Mouse (Mus musculus) 3134 (cell line): Measurements from ENCODE around the gene Fktn.
A peak's percentile ranks its signal among the peaks of the same experiment; 100 is the strongest.
"Not testable (repeated sequence)": the region's sequence is repeated elsewhere in the genome, so short reads cannot be mapped to it uniquely, and the experiment has no call there.

Experiments used
- DNase-seq: peaks from one replicate; pipeline ENCODE4 v3.0.0-alpha.2; 2011; ENCODE audit warnings: low spot score; ENCODE audit not compliant: insufficient read length; ENCODE audit errors: extremely low read depth

The Fktn gene

DNA sequence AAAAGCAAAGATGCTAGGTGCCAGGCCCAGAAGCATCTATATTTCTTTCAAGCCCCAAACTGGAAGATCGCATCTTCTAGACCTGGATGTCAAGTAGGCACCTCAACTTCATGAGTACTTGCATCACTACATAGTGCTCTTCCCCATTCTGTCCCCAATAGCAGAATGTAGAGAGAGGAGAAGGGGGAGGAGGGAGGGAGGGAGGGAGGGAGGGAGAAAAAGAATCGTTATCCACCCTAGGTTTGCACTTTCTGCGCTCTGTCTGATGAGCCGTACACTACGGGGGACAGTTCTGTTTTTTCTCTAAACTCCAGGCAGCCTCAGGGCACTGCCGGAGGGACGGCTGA lies at the start of gene Fktn:
Fktn (plus strand) TSS at position 295 of the 347 bp plus-strand sequence.
- DNase-seq, result no peak

DNA sequence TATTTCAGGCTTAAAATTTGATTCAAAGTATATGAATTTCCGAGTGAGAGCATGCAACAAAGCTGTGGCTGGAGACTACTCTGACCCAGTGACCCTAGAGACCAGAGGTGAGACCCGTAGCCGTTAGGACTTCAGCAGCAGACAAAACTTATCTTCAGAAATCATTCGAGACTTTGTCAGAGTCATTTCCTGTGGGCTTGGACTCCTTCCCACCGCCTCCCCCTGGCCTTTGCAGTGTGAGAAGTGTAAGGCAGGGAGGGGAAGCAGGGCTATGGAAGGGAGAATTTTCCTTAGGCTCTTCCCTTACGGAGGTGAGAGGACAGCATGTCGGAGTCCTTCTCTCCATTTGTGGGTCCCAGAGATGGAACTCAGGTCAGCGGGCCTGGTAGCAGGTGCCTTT lies 31.7 kb upstream of the Fktn start:
- DNase-seq, result no peak

DNA sequence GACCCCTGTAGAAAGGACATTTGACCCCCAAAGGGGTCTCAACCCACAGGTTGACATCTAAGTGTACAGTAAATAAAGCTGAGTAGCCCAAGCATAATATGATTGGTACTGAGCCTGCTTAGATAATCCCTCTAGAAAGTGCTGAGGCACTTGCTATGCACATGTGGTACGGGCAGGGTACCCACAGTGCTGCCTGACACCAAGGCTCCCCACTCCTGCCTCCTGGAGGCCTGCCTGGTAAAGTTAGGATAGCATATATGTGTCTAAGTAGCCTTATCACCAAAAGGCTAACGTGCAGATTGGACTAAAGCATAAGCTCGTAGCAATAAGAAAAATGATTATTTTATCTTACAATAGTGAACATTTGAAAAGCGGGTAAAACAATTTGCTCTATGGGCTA lies 24.8 kb upstream of the Fktn start:
- no peak for DNase-seq

DNA sequence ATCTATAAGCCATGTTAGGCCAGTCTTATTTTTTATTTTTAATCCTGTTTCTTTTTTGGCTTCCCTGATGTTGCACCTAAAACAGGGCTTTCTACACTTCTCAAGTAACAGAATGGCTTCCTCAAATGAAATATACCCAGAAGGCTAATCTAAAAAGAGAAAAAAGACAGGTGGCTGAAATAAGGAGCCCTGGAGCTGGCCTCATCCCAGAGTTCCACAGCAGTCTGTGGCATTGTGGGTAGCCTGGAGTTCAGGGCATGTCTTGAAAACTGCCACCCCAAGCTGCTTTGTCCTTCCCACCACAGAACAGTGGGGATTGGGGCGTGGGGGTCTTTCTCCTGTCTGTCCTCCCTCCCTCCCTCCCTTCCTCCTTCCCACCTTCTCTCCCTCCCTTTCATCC lies 22.4 kb upstream of the Fktn start:
- no peak for DNase-seq

DNA sequence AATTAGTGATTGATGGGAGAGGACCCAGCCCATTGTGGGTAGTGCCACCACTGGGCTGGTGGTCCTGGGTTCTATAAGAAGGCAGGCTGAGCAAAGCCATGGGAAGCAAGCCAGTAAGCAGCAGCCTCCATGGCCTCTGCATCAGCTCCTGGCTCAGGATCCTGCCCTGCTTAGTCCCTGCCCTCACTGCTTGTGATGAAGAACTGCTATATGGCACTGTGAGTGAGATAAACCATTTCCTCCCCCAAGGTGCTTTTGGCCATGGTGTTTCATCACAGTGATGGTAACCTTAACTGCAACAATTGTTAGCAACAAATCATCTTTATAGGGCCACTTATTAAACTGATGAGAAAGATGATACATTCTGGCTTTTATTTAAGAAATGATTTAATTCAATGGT lies 4.6 kb upstream of the Fktn start:
- DNase-seq, result not testable (repeated sequence)

DNA sequence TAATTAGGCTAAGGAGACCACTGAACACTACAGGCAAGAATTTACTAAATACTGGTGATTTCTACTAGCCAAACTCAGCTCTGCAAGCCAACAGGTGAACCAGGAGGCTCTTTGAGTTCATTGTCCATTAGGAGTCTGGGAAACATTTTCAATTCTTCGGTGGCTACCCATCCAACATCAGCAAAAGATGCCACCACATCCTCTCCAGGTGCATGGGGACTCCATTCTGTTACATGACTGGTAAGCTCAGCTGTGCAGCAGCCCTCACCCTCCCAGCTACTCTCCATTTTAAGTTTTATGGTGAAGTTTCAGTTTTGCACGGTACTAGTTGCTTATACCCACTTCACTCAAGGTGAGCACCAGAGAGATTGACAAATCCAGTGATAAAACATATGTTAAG lies 3.8 kb upstream of the Fktn start:
- no peak for DNase-seq

DNA sequence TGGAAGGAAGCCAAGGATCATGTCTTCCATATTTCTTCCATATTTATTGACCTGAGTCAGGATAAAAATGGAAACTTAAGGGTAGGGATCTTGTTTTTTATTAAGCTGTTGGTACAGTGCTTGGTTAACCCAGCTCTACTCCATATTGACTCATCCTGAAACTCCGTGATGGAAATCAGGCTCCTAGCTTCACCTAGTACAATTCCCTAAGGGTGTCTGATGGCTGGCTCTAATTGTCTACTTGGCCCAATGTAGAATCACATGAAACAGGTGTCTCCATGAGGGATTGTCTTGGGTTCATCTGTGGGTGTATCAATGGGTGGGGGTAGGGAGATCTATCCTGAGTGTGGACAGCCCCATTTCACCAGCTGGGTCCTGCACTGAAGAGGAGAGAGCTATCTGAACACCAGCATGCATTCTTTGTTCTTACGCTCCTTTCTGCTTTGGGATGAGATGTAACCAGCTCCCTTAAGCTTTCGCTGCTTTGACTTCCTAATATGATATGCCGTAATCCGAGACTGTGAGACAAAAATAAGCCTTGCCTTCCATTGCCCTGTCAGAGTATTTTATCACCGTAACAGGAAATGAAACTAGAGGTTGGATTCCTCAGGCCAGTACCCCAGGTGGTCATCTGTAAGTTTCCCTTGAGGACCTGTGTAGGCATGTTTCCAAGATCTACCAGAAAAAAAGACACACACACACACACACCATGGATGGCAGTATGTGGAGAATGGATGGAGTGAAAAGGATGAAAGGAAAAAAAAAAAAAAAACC lies 3.1 kb upstream of the Fktn start:
- no peak for DNase-seq

DNA sequence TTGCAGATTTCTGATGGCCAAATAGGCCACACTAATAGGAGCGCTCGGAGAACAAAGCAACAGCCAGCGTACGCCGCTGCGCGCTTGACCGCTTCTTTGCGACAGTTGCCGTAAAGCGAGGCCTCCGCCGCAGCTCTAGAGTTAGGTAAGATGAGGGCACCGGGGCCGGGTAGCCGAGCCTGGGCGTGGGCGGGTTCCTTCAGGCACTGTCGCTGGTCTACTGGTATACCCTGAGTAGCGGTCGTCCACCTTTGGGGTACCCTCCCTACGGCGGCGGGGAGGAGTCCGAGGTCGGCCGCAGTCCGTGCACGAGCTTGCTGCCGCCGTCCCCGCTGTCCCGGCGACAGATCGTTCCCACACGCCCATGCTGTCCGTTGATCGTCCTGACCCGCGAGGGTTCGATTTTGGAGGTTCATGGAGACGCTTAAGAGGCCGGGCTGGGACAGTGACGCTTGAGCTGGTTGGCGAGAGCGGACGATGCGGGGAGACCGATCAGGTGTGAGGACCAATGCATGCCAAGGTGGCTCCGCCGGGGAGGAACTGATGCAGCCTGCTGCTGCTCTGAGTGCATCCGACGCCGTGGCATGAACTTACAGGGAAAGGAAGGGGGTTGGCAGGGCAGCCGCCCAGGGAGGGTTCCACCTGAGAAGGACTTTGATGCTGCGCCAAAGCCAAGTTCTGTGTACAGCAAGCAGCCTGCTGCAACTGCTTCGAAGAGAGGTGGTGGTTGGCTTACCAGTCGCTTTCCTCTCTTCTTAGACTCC lies 435 bp downstream of the Fktn start:
- peak; percentile 93 for DNase-seq

DNA sequence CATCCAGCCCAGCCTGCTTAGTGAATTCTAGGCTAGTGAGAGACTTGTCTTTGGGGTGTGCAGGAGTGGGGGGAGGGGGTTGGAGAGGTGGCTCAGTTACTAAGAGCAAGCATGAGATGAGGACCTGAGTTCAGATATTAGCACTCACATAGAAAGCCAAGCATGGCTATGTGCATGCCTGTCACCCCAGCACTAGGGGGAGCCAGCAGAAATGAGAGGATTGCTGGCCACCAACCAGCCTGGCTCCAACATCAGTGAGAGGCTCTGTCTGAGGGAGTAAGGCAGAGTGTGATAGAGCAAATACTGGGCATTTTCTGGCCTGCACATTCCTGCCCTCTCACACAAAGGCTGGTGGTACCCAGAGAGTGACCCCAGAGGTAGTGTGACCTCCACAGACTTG lies 2.2 kb downstream of the Fktn start:
- peak; percentile 15 for DNase-seq

DNA sequence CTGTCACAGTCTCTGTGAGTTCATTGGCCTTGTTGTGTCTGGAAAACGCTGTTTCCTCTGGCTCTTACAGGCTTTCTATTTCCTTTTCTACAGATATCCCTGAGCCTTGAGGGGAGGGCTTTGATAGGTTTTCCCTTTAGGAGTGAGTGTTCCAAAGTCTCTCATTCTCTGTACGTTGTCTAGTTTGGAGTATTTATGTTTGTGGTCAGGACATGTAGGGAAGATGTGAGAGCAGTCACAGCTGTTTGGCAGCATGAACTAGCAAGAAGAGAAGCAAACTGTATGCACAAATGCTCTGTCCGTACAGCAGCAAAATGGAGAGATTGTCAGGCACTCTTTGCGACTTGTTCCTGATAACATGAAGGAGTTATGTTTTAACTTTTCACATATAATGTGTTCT lies 3.7 kb downstream of the Fktn start:
- no peak for DNase-seq

DNA sequence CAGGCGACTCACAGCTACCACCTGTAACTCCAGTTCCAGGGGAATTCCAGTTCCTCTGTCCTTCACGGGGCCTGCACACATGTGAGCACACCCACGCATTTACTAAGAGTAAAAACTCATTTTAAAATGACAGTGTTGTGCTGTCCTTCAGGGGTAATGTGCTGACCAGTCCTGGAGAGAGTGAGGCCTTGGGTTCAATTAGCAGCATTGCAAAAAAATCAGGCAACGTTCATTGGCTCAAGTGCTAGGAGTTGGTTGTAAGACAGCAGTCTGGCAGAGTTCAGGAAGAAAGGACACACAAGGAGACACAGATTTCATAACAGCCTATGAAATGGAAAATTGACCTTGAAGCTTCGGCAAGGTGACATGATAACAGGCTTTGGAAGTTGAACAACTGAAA lies 4.5 kb downstream of the Fktn start:
- no peak for DNase-seq

DNA sequence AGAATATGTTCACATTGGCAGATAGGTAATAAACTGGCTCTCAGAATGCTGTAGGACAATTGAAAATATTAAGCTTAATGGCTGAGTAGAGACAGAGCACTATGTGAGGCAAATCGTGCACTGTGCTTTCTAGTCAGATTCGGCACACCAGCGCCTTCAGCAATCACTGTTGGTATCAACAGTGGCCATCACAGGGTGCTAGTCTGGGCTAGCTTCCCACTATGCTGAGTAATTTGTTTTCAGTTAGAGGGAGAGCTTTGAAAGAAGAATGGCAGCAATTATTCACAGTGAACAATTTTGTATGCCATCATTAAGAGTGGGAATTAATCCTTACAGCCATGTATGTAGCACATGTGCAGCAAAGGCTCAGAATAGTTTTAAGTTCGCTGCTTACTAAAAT lies 8.7 kb downstream of the Fktn start:
- no peak for DNase-seq

DNA sequence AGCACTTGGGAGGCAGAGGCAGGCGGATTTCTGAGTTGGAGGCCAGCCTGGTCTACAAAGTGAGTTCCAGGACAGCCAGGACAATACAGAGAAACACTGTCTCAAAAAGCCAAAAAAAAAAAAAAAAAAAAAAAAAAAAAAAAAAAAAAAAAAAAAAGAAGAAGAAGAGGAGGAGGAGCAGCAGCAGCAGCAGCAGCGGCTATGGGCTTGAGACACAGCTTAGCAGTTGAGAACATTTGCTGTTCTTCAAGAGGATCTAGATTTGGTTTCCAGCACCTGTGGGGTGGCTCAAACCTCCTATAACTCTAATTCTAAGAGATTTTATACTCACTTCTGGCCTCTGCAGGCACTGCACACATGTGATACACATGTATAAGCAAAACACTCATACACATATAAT lies 12.3 kb downstream of the Fktn start:
- DNase-seq, result not testable (repeated sequence)

DNA sequence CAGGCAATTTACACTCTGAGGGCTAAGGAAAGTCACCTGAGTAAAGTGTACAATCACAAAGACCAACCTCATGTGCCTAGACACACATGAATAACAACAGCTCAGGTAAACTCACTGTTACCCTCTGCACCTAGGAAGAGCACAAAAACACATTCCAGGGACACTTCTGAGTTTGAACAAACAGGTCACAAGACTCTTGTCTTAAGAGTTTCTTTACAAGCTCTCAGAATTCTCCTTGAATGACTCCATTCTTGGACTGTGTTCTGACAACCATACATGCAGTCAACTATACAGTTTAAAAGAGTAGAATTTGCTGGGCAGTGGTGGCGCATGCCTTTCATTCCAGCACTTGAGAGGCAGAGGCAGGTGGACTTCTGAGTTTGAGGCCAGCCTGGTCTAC lies 14.3 kb downstream of the Fktn start:
- no peak for DNase-seq

DNA sequence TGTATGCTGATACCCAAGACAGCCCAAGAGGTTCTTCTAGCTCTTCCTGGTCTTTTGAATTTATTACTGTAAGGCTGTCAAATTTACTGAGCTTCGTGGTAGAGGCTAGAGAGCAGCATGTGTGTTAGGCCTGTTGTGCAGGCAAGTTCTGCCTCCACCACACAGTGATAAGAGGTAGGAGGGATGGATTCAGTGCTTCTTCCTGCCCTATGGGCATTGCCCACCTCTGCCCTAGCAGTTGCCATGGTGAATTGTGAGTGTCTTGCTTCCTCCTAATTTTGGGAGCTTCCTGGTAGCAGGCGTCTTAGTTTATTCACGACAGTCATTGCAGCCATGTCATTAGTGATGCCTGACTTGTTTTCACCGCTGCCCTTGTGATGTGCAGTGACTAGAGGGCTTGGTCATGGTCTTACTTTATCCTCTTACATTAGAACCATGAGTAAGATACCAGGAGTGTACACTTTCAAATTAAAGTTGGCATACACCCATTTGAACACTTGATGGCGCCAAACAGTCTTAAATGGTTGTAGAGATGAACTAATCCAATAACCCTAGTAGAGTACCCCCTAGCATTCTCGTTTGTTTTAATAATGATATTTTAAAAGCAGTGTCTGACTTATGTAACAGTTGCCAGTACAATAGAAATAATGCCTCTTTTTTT lies 25.3 kb downstream of the Fktn start:
- DNase-seq, result no peak

DNA sequence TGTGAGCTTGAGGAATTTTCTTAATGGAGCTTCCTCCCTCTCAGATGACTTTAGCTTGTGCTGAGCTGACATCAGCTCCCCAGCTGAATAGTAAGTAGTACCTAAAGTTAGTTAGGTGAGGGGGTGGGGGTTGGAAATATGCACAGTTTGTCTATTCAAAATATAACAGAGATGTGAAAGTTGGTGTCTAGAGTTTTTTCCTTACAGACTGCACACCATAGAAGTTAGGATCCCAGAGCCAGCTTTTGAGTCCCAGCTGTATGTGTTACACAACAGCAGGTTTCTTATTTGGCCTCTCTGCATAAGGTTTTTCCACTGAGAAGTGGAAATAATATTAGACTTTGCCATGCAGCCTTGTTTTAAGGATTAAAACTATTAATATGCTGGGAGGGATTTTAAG lies 36.0 kb downstream of the Fktn start:
- DNase-seq, result no peak

DNA sequence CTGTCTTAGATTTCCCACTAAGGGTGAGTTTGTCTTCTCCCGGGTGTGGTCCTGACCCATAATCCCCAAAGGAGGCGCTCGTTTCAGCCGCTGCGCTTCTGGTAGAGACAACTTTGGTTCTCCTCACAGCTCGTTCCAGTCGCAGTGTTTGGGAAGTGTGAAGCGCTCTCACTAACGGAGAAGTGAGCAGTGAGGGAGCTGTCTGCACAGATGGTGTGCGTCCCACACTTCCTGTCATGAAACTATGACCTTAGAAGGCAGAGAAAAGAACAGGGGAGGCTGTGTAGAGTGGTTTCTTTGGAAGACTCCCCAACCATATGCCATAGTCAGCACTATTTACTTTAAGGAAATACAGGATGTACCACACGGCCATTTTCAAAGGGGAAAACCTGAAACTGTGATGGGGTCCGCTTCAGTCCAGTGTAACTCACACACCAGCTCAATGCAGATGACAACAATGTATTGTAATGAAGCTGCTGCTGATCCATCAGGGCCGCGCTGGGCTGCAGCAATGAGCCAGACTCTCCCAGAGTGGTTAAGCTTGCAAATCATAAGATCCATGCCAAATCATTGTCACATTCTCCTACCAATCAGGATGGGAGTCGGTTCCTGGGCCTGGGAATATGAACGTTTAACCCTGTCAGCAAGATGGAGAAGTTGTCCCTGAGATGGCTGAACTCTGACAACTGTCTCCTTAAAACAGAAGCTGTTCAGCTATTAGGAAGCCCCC lies 36.8 kb downstream of the Fktn start:
- no peak for DNase-seq

DNA sequence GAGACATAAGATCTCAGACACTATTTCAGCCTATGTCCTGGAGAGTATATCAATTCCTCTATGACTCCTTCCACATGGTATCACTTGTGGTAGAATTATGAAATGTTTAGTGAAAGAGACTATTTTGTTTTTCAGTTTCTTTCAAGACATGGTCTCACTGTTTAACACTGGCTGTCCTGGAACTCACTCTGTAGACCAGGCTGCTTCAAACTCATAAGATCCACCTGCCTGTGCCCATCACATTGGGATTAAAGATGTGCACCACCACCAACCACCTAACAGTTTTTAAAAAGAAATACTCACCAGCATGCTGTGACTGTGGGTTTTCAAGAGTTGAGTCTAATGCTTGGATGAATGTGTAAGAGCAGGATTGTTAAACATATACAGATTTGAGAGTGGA lies 43.2 kb downstream of the Fktn start:
- DNase-seq, result no peak

DNA sequence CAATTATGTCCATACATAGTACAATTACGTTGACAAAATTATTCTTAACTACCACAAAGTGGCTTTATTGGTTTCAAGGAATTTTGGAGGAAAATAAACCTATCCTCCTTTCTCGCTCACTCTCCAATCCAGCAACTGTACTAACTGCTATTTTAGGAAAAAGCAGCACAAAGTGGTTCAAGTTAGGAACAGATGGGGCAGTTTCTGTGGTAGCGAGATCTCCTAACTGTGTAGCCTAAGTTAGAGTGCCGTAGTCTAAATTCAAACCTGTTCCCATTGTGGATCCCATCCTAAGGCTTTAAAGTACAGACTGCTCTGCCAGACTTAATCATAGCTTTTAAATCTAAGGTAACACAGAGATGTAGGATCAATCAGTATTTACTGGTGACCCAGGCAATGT lies 45.0 kb downstream of the Fktn start:
- DNase-seq, result no peak

DNA sequence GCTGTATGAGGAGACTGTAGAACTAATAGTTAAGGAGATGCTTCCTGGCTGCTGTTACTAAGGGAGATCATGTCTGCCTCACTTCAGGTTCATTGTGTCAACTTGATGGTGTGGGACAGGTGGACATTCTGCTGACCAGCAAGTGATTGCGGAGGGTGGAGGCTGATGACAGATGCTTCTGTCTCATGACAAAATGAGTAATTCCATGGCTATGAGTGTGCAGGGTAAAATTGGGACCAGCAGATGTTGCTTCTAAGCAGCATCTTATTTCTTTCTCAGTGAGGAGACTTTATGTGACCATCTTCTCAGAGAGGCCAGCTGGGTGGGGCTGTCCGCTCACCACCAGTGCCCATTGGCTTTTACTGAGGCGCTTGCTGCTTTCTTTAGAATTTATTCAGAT lies 45.9 kb downstream of the Fktn start:
- DNase-seq, result no peak

DNA sequence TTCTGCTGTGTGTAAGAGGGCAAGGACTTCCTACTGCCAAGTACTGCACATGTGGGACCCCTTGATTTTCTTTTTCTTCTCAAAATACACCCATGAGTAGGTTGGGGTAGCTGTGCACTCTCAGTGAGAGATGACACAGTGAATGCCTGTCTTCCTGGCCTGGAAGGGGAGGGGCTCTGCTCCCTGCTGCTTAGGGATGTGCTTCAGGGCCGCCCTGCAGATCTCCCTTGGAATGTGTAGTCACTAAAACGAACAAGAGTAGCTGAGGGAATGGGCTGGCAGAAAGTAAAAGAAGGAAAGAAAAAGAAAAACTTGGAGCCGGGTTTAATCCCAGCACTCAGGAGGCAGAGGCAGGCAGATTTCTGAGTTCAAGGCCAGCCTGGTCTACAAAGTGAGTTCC lies 48.7 kb downstream of the Fktn start:
- no peak for DNase-seq
